In the genomic region with DNA sequence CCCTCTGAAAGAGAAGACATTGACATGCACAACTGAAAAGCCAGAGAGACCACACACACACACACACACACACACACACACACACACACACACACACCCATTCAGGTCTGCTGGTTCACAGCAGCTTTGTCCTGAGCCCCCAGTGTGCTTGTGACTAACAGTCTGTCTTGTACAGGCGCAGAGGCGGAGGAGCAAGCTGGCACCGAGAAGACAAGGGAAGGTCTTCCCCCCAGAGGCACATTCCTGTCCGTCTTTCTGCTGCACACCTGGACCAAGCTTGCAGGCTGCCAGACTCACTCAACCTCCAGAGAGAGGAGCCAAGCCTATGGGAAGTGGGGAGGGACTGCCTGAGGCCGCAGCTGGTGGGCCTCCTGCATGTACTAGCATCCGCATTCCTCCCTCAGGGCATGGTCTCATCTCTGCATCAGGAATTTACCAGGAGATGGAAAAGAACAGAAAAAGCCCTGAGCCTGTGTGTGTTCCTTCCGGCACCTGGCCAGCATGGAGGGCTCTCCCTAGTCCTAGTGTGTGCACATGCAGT, we compare ENCODE assay signal across 8 mouse cellular contexts. TPM values are rescaled to one million over a fixed set of nuclear protein-coding genes. Genes with fewer than 3 reads are reported as not detected.
A peak's percentile ranks its signal among the peaks of the same experiment; 100 is the strongest.
DNase-seq lines count a peak whose midpoint lies in the region; ATAC-seq and TF ChIP-seq lines count a peak whose summit lies in the region.

No protein-coding gene starts in this region.

- H3K4me1 ChIP-seq in embryonic facial prominence, embryonic 11.5 days (ENCODE audit: control insufficient read depth, insufficient read depth, low read length), result peaks cover 6% of the 10 kb centered on the region
- peaks cover 39% of the 10 kb centered on the region for H3K4me1 ChIP-seq in hindbrain, embryonic 12.5 days
- H3K4me1 ChIP-seq in liver, embryonic 14.5 days (replicated peaks; ENCODE audit: control insufficient read depth in 2 of 2, insufficient read depth in 2 of 2, low read length in 1 of 2), result peaks cover 0 to 15% of the 10 kb centered on the region in 2 experiments; a peak in 3 of 4 replicates
- H3K4me1 ChIP-seq in stomach, embryonic 14.5 days (ENCODE audit: control insufficient read depth, insufficient read depth, low read length), result peaks cover 69% of the 10 kb centered on the region

- TF ChIP-seq EP300 in liver, embryonic 14.5 days (IDR thresholded peaks at IDR 0.05; ENCODE audit: low read depth), result no peak

- no peaks in the 10 kb centered on the region for H3K9me3 ChIP-seq in embryonic facial prominence, embryonic 11.5 days (replicated peaks; ENCODE audit: control insufficient read depth, low read length)
- H3K9me3 ChIP-seq in hindbrain, embryonic 12.5 days (replicated peaks), result no peaks in the 10 kb centered on the region
- H3K9me3 ChIP-seq in liver, embryonic 14.5 days (ENCODE audit: control insufficient read depth, low read length), result no peaks in the 10 kb centered on the region
- no peaks in the 10 kb centered on the region for H3K9me3 ChIP-seq in stomach, embryonic 14.5 days (ENCODE audit: control insufficient read depth, low read depth, low read length)

- peak; percentile 65 for ATAC-seq in embryonic facial prominence, embryonic 11.5 days (replicated peaks; ENCODE audit: insufficient number of reproducible peaks, low FRiP score, low TSS enrichment, low read depth)
- peak; percentile 41 for ATAC-seq in hindbrain, embryonic 12.5 days (ENCODE audit: low FRiP score)
- ATAC-seq in liver, embryonic 14.5 days (ENCODE audit: insufficient read depth), result peak; percentile 35; the same call in 1 of the 2 replicates
- peak; percentile 46; the same call in 1 of the 2 replicates for ATAC-seq in stomach, embryonic 14.5 days (ENCODE audit: insufficient number of reproducible peaks, insufficient read depth, low FRiP score, low read depth)

- H3K27me3 ChIP-seq in embryonic facial prominence, embryonic 11.5 days (ENCODE audit: control insufficient read depth, insufficient read depth, low read length), result no peaks in the 10 kb centered on the region
- H3K27me3 ChIP-seq in hindbrain, embryonic 12.5 days, result 0 out of 2 replicates have a peak, but pooled peaks cover 3% of the 10 kb centered on the region
- H3K27me3 ChIP-seq in liver, embryonic 14.5 days (ENCODE audit: control insufficient read depth, insufficient read depth, low read length), result no peaks in the 10 kb centered on the region
- H3K27me3 ChIP-seq in stomach, embryonic 14.5 days (ENCODE audit: control insufficient read depth, insufficient read depth, low read length), result no peaks in the 10 kb centered on the region

- no peak overlapping the region for H3K9ac ChIP-seq in embryonic facial prominence, embryonic 11.5 days (replicated peaks; ENCODE audit: low read length)
- no peak overlapping the region for H3K9ac ChIP-seq in hindbrain, embryonic 12.5 days
- no peak overlapping the region for H3K9ac ChIP-seq in liver, embryonic 14.5 days (replicated peaks)
- no peak overlapping the region for H3K9ac ChIP-seq in stomach, embryonic 14.5 days (replicated peaks; ENCODE audit: low read depth, low read length)

- peak; percentile 53 for DNase-seq in adrenal gland, adult 2 months
- no peak for DNase-seq in adrenal gland, postnatal 4 days (ENCODE audit: low spot score in 2 of 2)
- peak; percentile 16 for DNase-seq in 416B (ENCODE audit: low read depth)
- peak; percentile 69 for DNase-seq in embryonic facial prominence, embryonic 11.5 days (ENCODE audit: low spot score)
- DNase-seq in liver, embryonic 14.5 days (ENCODE audit: low read depth in 3 of 3, low spot score in 3 of 3), result no peak
- DNase-seq in right cerebral cortex, postnatal 14 days, result no peak

- no peak overlapping the region for H3K4me2 ChIP-seq in embryonic facial prominence, embryonic 11.5 days (ENCODE audit: low read depth, low read length)
- no peak overlapping the region for H3K4me2 ChIP-seq in hindbrain, embryonic 12.5 days (replicated peaks)
- no peak overlapping the region for H3K4me2 ChIP-seq in liver, embryonic 14.5 days (ENCODE audit: low read depth)
- peak overlapping the region; percentile 18 for H3K4me2 ChIP-seq in stomach, embryonic 14.5 days (replicated peaks; ENCODE audit: low read depth, low read length)

- H3K4me3 ChIP-seq in embryonic facial prominence, embryonic 11.5 days (ENCODE audit: low read depth, low read length), result no peak overlapping the region
- H3K4me3 ChIP-seq in hindbrain, embryonic 12.5 days, result no peak overlapping the region
- H3K4me3 ChIP-seq in liver, embryonic 14.5 days (ENCODE audit: insufficient read depth in 1 of 2, low read depth in 2 of 2, low read length in 2 of 2), result no peak overlapping the region
- H3K4me3 ChIP-seq in stomach, embryonic 14.5 days (ENCODE audit: low read depth, low read length), result no peak overlapping the region

- H3K36me3 ChIP-seq in embryonic facial prominence, embryonic 11.5 days (replicated peaks; ENCODE audit: control insufficient read depth, insufficient read depth, low read depth, low read length), result no peaks in the 10 kb centered on the region
- H3K36me3 ChIP-seq in hindbrain, embryonic 12.5 days, result peaks cover 4% of the 10 kb centered on the region; the same call in 1 of the 2 replicates
- no peaks in the 10 kb centered on the region for H3K36me3 ChIP-seq in liver, embryonic 14.5 days (replicated peaks; ENCODE audit: control insufficient read depth, insufficient read depth, low read depth)
- H3K36me3 ChIP-seq in stomach, embryonic 14.5 days (ENCODE audit: control insufficient read depth, insufficient read depth, low read length), result no peaks in the 10 kb centered on the region

- no peak for TF ChIP-seq CTCF in liver, embryonic 14.5 days (IDR thresholded peaks at IDR 0.05; ENCODE audit: low read depth)

- peak overlapping the region; percentile 68; the same call in 1 of the 2 replicates for H3K27ac ChIP-seq in embryonic facial prominence, embryonic 11.5 days (replicated peaks; ENCODE audit: low read depth, low read length)
- H3K27ac ChIP-seq in hindbrain, embryonic 12.5 days, result peak overlapping the region; percentile 60
- H3K27ac ChIP-seq in liver, embryonic 14.5 days, result no peak overlapping the region
- H3K27ac ChIP-seq in stomach, embryonic 14.5 days (ENCODE audit: low read length), result peak overlapping the region; percentile 98

- WGBS in embryonic facial prominence, embryonic 11.5 days, result 29% methylated on average over 7 of the region's 7 CpGs
- 36% methylated on average over 7 of the region's 7 CpGs for WGBS in hindbrain, embryonic 12.5 days
- WGBS in liver, embryonic 14.5 days (ENCODE audit: insufficient replicate concordance), result 44% methylated on average over 7 of the region's 7 CpGs
- WGBS in stomach, embryonic 14.5 days, result 11% methylated on average over 7 of the region's 7 CpGs

RNA-seq across cellular contexts. Expression of gene Dnmt3a, which starts 24.8 kb away (rescaled TPM):
- 10 to 100 TPM; 36.7 to 42.4 TPM for total RNA-seq in adrenal gland, adult 2 months (2021)
- polyA plus RNA-seq in adrenal gland, adult 2 months (2012; rRNA removed), result 9.7 and 10.2 TPM in 2 replicates
- 100 to 1,000 TPM; 124 to 136 TPM for total RNA-seq in adrenal gland, postnatal 4 days (2021)
- 69.5 and 80.9 TPM in 2 replicates for polyA plus RNA-seq in embryonic facial prominence, embryonic 11.5 days (2014; fragmentation: Nextera tagmentation; extraction: Ambion mirVana)
- 166 and 180 TPM in 2 replicates for polyA plus RNA-seq in hindbrain, embryonic 12.5 days (2016; fragmentation: Nextera tagmentation; extraction: Ambion mirVana)
- polyA plus RNA-seq in liver, embryonic 14.5 days (2012; rRNA removed), result 5.2 and 5.3 TPM in 2 replicates
- polyA plus RNA-seq in liver, embryonic 14.5 days (2014; fragmentation: Nextera tagmentation; extraction: Ambion mirVana), result 12.8 and 14.1 TPM in 2 replicates
- polyA plus RNA-seq in stomach, embryonic 14.5 days (2014; fragmentation: Nextera tagmentation; extraction: Ambion mirVana), result 77.9 and 83.1 TPM in 2 replicates

Comparison
In these comparisons a context has a peak if more than half of its experiments do, and no peak if none do; other contexts are left out.
1. DNase-seq: peak in adrenal gland, adult 2 months (single experiment), 416B (single experiment) and embryonic facial prominence, embryonic 11.5 days (single experiment); none in adrenal gland, postnatal 4 days (0 of 2), liver, embryonic 14.5 days (0 of 3) and right cerebral cortex, postnatal 14 days (single experiment).
2. Peak in every context shown above with its lines, with median percentiles within 50 percentile points of each other: ATAC-seq.